Mouse (Mus musculus) heart, postnatal 0 days (tissue): ENCODE results near the gene Cnpy1.

Source experiments
- CTCF ChIP-seq: IDR thresholded peaks from 2 replicates; pipeline ENCODE4 v1.5.1; 2016; ENCODE audit warnings: antibody characterized with exemption, control low read depth, low read depth
- EP300 ChIP-seq: IDR thresholded peaks from 2 replicates; pipeline ENCODE4 v1.6.1; 2016; ENCODE audit warnings: antibody characterized with exemption, low read depth

DNA sequence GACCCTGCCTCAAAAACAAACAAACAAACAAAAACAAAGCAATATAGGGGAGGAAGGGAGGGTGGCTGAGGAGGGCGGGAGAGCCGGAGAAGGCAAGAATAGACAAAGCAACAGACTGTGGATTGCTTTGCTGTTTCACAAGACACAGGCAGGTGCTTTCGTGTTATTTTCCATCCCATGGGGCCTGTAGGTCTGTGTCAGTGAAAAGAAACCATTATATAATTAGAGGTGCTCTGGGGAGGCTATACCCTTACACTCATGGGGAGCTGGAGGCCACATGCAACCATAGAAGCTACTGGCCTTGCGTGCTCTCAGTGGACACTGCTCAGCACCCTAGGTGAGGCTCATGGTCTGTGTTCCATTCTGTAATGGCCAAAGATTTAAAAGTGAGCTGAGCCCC is 6.7 kb upstream of the Cnpy1 start:
- TF ChIP-seq CTCF (no peak), EP300 (no peak)
